Mouse (Mus musculus): Measurements from ENCODE around the gene Csrp3.

- TF ChIP-seq FLI1 (IDR thresholded peaks at IDR 0.05; ENCODE audit: low read length) (no peak), GATA1 (IDR thresholded peaks at IDR 0.05; ENCODE audit: borderline replicate concordance, low read length) (no peak)
Observed at GRCm38 (mm10) chr7:48851529-48852104, 3.8 kb upstream of the Csrp3 start.
